Mouse (Mus musculus) hindbrain, embryonic 16.5 days (tissue): ENCODE results near the gene Dhx38. TPM values are rescaled to one million over a fixed set of nuclear protein-coding genes. Genes with fewer than 3 reads are reported as not detected.
A peak's percentile ranks its signal among the peaks of the same experiment; 100 is the strongest.

ENCODE experiments used
- ATAC-seq: fragments of 200-750 bp; cut with Nextera tagmentation; 2 replicates; pipeline ENCODE4 v1.8.0; 2017; ENCODE audit warnings: moderate TSS enrichment, moderate library complexity
- H3K27ac ChIP-seq: fragments of 300-500 bp; sonication (generic); 2 replicates; pipeline ENCODE4 v1.5.1; 2014; ENCODE audit warnings: low read depth, mild to moderate bottlenecking, control low read depth, low read length, moderate library complexity
- H3K27me3 ChIP-seq: fragments of 300-500 bp; sonication (generic); replicated peaks from 2 replicates; pipeline ENCODE4 v1.6.1; 2014; ENCODE audit warnings: low read length; ENCODE audit not compliant: control insufficient read depth, insufficient read depth
- H3K36me3 ChIP-seq: fragments of 300-500 bp; sonication (generic); 2 replicates; pipeline ENCODE4 v1.6.1; 2014; ENCODE audit warnings: mild to moderate bottlenecking, low read length, moderate library complexity, mixed read lengths; ENCODE audit not compliant: control insufficient read depth, insufficient read depth
- H3K4me1 ChIP-seq: fragments of 300-500 bp; sonication (generic); 2 replicates; pipeline ENCODE4 v1.6.1; 2014; ENCODE audit warnings: low read depth, low read length; ENCODE audit not compliant: control insufficient read depth, insufficient read depth
- H3K4me2 ChIP-seq: fragments of 300-500 bp; sonication (generic); 2 replicates; pipeline ENCODE4 v1.6.1; 2014; ENCODE audit warnings: mild to moderate bottlenecking, low read length, control low read depth, moderate library complexity
- H3K4me3 ChIP-seq: fragments of 300-500 bp; sonication (generic); 2 replicates; pipeline ENCODE4 v1.5.1; 2014; ENCODE audit warnings: mild to moderate bottlenecking, low read length, control low read depth, moderate library complexity
- H3K9ac ChIP-seq: fragments of 300-500 bp; sonication (generic); 2 replicates; pipeline ENCODE4 v1.6.1; 2014; ENCODE audit warnings: low read depth, mild to moderate bottlenecking, control low read depth, low read length, moderate library complexity
- H3K9me3 ChIP-seq: fragments of 300-500 bp; sonication (generic); 2 replicates; pipeline ENCODE4 v1.6.1; 2014; ENCODE audit warnings: mild to moderate bottlenecking, low read length, moderate library complexity; ENCODE audit not compliant: control insufficient read depth
- WGBS: fragments of 180-500 bp; shearing (Covaris S2); extraction: QIAGEN DNeasy Blood & Tissue Kit; methylation state at CpG from one replicate; pipeline ENCODE4 v1.1.7; 2014; 5-methylcytosine and 5-hydroxymethylcytosine counted together
- polyA plus RNA-seq: library from polyadenylated mRNA; unstranded; fragments of >200 nt; fragmentation: Nextera tagmentation; extraction: Ambion mirVana; gene quantifications from 2 replicates; pipeline ENCODE4 v1.2.1, GENCODE M21; 2015

Gene Dhx38
- polyA plus RNA-seq, 1 experiment from 2014 or later: 14.4 TPM

- ATAC-seq: no peak
- Histone ChIP-seq H3K9me3 (no peaks in the 10 kb centered on the region), H3K4me3 (no peak overlapping the region), H3K4me2 (no peak overlapping the region), H3K27ac (no peak overlapping the region), H3K27me3 (no peaks in the 10 kb centered on the region), H3K36me3 (peaks cover 8% of the 10 kb centered on the region; the same call in 1 of the 2 replicates), H3K9ac (no peak overlapping the region), H3K4me1 (peaks cover 9% of the 10 kb centered on the region)
- 89% methylated on average over 12 of the region's 12 CpGs for WGBS
Measured at GRCm38 (mm10) chr8:109571139-109571538, 5.5 kb upstream of the Dhx38 start.

GRCm38 (mm10) chr8:109564766-109565165 is 895 bp downstream of the Dhx38 start:
- WGBS: 7% methylated on average over 10 of the region's 10 CpGs

DNA sequence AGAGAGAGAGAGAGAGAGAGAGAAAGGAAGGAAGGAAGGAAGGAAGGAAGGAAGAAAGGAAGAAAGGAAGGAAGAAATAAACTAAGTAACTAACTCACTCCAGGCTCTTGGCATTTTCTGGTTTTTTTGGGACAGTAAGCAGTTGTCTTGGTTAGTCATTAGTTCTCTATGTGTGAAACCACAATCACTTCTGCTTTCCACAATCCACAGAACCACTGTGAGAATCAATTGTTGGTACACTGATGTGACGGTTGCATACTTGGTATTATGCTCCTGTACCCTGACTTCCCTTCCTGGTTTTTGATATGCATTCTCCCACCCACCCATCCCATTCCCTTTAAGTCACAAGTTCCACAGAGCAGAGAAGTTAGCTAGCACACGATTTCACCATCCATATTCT is 1.8 kb downstream of the Dhx38 start:
- H3K27me3 ChIP-seq: no peaks in the 10 kb centered on the region
- peaks cover 35% of the 10 kb centered on the region for H3K36me3 ChIP-seq
- no peak for ATAC-seq
- WGBS: 80% methylated on average over 2 of the region's 2 CpGs
- no peak overlapping the region for H3K4me3 ChIP-seq
- H3K4me2 ChIP-seq: no peak overlapping the region
- no peaks in the 10 kb centered on the region for H3K9me3 ChIP-seq
- H3K4me1 ChIP-seq: peaks cover 16% of the 10 kb centered on the region
- H3K9ac ChIP-seq: no peak overlapping the region
- no peak overlapping the region for H3K27ac ChIP-seq

More at GRCm38 (mm10) chr8:109564766-109565165, 895 bp downstream of the Dhx38 start:
- H3K36me3 ChIP-seq: peaks cover 29% of the 10 kb centered on the region
- H3K27me3 ChIP-seq: no peaks in the 10 kb centered on the region
- peak overlapping the region; percentile 75 for H3K4me2 ChIP-seq
- no peaks in the 10 kb centered on the region for H3K9me3 ChIP-seq
- ATAC-seq: no peak
- peaks cover 16% of the 10 kb centered on the region for H3K4me1 ChIP-seq
- peak overlapping the region; percentile 91; the same call in 1 of the 2 replicates for H3K27ac ChIP-seq
- H3K4me3 ChIP-seq: peak overlapping the region; percentile 93
- H3K9ac ChIP-seq: peak overlapping the region; percentile 95

DNA sequence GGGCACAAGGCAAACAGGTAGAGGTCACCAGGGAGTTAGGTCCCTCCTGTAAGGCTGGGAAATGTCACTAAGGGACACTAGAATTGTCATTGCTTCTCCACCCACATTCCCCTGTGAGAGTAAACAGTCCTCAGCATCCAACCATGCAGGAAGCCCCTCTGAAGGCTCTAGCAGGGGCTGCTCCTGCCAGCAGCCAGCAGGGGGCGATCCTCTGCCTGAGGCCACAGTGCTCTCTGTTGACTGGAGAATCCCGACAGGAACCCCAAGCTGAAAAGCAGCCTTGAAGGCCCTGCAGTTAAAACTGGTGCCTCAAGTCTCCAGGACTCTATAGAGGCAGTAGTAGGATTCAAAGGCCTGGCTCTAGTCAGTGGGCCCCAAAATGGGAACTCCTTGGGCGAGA is 14.0 kb downstream of the Dhx38 start:
- peaks cover 53% of the 10 kb centered on the region for H3K36me3 ChIP-seq
- no peak overlapping the region for H3K9ac ChIP-seq
- H3K9me3 ChIP-seq: no peaks in the 10 kb centered on the region
- 43% methylated on average over 3 of the region's 3 CpGs for WGBS
- H3K4me2 ChIP-seq: no peak overlapping the region
- no peaks in the 10 kb centered on the region for H3K4me1 ChIP-seq
- no peak overlapping the region for H3K4me3 ChIP-seq
- H3K27ac ChIP-seq: no peak overlapping the region
- H3K27me3 ChIP-seq: no peaks in the 10 kb centered on the region
- ATAC-seq: no peak

DNA sequence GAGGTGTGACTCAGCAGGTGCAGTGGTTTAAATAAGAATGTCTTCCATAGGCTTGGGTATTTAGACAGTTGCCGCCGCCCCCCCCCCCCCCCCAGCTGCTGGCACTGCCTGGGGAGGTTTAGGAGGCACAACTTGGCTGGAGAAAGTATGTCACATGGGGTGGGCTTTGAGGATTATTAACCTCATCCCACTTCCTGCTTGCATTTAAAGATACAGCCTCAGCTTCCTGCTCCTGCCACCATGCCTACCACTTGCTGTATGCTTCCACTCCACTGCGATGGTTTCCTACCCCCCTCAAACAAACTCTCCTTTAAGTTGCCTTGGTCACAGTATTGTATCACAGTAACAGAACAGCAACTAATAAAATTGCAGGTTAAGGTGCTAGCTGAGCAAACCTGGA is 21.6 kb downstream of the Dhx38 start:
- WGBS: 56% methylated on average over 3 of the region's 3 CpGs
- Histone ChIP-seq H3K9ac (no peak overlapping the region), H3K4me2 (no peak overlapping the region), H3K27me3 (no peaks in the 10 kb centered on the region), H3K4me1 (no peaks in the 10 kb centered on the region), H3K36me3 (peaks cover 11% of the 10 kb centered on the region), H3K27ac (no peak overlapping the region), H3K9me3 (no peaks in the 10 kb centered on the region), H3K4me3 (no peak overlapping the region)
- no peak for ATAC-seq

DNA sequence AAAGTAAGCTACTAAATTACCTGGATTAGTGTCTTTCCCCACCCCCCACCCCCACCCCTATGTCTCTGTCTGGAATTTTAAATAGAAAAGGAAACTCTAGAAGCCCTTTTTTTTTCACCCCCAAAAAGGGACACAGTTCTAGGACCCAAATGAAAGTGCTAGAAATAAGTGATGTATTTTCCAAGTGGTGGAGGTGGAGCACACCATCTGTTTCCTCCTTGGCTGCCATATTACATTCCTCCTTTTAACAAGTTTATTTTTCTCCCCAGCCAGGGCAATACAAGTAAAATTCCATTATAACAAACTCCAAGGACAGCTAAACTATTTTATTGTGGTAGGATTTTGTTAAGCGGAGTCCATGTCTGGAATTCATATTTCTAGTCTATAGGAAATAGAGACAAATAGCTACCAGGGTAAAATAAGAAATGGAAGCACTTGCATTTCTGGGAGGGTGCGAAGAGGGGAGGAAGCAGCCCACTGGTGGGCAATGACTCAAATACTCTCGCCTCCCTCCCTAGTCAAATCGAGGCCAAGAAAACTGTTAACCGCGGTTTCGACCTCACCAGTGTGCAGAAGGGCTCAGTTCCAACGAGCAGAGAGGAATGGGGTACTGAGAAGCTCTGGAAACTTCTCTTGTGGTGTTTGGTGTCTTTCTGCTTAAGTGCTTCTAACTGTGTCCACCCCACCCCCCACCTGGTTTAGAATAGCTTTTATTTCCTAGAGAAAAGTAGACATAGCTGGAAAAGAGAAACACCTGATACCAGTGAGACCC is 22.7 kb downstream of the Dhx38 start:
- Histone ChIP-seq H3K27ac (no peak overlapping the region), H3K4me3 (no peak overlapping the region), H3K4me2 (no peak overlapping the region), H3K9me3 (no peaks in the 10 kb centered on the region), H3K9ac (no peak overlapping the region), H3K36me3 (peaks cover 4% of the 10 kb centered on the region; the same call in 1 of the 2 replicates), H3K4me1 (no peaks in the 10 kb centered on the region), H3K27me3 (no peaks in the 10 kb centered on the region)
- WGBS: 84% methylated on average over 8 of the region's 8 CpGs
- ATAC-seq: no peak

DNA sequence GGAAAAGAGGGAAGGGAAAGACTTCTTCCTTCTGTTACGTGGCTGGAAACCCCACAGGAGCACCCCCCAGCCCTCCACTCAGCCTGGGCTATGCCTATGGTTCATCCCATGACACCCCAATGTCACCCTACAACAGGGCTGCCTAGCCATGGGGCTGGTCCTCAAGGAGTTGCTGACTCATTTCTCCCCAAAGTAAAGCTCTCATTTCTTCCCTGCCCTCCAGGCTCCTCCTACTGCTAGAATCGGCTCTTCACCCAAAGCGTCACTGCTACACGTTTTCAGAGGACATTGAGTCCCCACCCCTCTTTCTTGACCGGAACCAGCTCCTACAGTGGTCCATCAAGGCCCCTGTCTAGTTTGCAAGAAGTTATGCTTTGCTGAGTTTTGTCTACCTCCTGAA is 23.5 kb downstream of the Dhx38 start:
- H3K4me3 ChIP-seq: no peak overlapping the region
- no peaks in the 10 kb centered on the region for H3K4me1 ChIP-seq
- whole genome bisulfite sequencing: 78% methylated on average over 5 of the region's 5 CpGs
- ATAC-seq: no peak
- H3K27ac ChIP-seq: no peak overlapping the region
- H3K27me3 ChIP-seq: no peaks in the 10 kb centered on the region
- no peak overlapping the region for H3K9ac ChIP-seq
- H3K36me3 ChIP-seq: no peaks in the 10 kb centered on the region
- H3K9me3 ChIP-seq: no peaks in the 10 kb centered on the region
- no peak overlapping the region for H3K4me2 ChIP-seq

- Histone ChIP-seq H3K9me3 (no peaks in the 10 kb centered on the region), H3K27ac (no peak overlapping the region), H3K9ac (peak overlapping the region; percentile 17; the same call in 1 of the 2 replicates), H3K4me2 (peak overlapping the region; percentile 42), H3K36me3 (no peaks in the 10 kb centered on the region), H3K4me3 (no peak overlapping the region), H3K27me3 (no peaks in the 10 kb centered on the region), H3K4me1 (no peaks in the 10 kb centered on the region; the same call in 1 of the 2 replicates)
- ATAC-seq: peak; percentile 90
- WGBS: 1% methylated on average over 5 of the region's 5 CpGs
Measured at GRCm38 (mm10) chr8:109536703-109537102, 29.0 kb downstream of the Dhx38 start.

DNA sequence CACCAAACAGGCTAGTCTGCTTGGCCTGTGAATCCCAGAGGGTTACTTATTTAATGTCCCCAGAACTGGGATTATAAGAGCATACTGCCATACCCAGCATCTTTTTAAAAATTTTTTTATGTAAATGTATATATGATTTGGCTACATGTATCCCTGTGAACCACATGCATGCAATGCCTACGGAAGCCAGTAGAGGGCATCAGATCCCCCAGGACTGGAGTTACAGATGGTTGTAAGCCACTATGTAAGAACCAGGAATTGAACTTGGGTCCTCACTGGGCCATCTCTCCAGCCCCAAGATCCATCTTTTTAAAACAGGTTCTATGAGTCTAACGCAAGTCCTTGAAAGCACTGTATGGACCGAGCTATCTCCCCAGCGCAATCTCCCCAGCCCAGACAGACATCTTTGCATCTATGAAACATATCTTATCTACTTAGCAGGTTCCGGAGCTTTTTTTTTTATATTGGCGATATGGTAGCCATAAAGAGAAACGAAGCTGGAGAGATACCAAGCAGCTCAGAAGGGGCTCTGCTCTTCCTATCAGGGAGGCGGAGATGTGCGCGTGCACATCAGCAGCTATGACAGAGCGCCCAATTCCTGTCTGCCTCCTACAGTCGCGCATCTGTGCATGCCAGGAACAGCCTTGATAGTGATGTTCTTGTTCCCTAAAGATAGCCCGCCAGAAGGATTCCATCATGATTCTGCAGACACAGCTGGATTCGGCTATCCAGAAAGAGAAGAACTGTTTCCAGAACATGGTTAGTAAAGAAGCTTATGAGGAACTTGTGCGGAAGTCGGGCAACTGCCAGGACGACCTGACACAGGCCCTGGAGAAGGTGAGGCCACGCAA is 30.3 kb downstream of the Dhx38 start:
- no peaks in the 10 kb centered on the region for H3K9me3 ChIP-seq
- H3K4me2 ChIP-seq: no peak overlapping the region
- H3K9ac ChIP-seq: no peak overlapping the region
- ATAC-seq: no peak
- H3K4me3 ChIP-seq: no peak overlapping the region
- no peaks in the 10 kb centered on the region; the same call in 1 of the 2 replicates for H3K4me1 ChIP-seq
- H3K27ac ChIP-seq: no peak overlapping the region
- no peaks in the 10 kb centered on the region for H3K36me3 ChIP-seq
- no peaks in the 10 kb centered on the region for H3K27me3 ChIP-seq
- 89% methylated on average over 19 of the region's 19 CpGs for WGBS
